Comparison of ENCODE assay signal across 8 mouse cellular contexts in the genomic region with DNA sequence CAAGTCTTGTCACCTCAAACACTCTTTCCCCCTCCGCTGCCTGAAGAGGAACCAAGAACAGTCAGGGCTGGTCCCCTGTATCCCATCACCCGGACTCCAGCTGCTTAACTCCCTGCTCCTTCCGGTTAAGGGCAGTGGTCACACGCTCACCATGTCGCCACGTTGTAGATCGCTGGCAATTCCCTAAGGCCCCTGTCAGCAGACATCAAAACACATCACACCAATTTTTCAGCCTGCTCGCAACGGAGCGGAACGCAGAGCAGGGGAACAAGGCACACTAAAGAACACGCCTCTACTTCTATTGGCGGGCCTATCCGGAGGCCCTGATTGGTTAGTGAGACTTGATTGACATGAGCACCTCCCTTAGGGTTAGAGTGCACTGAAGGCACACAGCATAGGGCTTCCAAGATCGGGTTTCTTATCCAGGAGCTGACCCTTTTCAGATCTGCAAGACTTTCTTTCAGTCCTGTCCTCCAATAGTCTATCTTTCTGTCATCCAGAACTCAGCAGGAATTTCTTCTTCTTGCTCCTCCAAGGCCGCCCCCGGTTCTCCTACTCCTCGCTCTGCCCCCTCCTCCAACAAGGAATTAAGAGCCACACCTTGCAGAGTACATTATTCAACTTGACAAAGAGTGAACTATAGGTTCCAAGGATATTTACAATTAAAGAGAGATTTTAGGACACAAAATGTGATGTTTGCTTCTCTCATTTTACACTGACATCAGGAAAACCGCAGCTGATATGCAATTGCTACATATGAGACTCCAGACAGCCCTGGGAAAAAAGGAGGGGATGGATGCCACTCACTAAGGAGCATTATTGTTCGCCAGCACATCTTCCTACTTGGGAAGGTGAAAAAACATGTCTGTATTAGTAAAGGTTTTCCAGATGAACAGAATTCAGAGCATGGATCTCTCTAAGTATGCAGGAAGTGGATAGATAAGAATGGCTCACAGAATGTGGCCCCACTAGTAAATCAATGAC. TPM values are rescaled to one million over a fixed set of nuclear protein-coding genes. Genes with fewer than 3 reads are reported as not detected.
DNase-seq lines count a peak whose midpoint lies in the region; ATAC-seq and TF ChIP-seq lines count a peak whose summit lies in the region.
"Not testable (repeated sequence)": the region's sequence is repeated elsewhere in the genome, so short reads cannot be mapped to it uniquely, and the experiment has no call there.

A gene (minus strand): TSS at position 278 of the 984 bp plus-strand sequence.

- TF ChIP-seq CTCF in ES-Bruce4 (IDR thresholded peaks at IDR 0.05; ENCODE audit: low read depth, low read length) = not testable (repeated sequence)

- not testable (repeated sequence) for H3K36me3 ChIP-seq in ES-Bruce4 (ENCODE audit: control insufficient read depth, insufficient read depth, low read length, poor library complexity, severe bottlenecking); forebrain, embryonic 13.5 days (ENCODE audit: poor library complexity, severe bottlenecking); liver, embryonic 13.5 days; stomach, embryonic 14.5 days (ENCODE audit: control insufficient read depth, insufficient read depth, low read length)

- DNase-seq in c-Kit-positive CD71-positive TER-119-positive erythroid progenitor cells, embryonic 14.5 days (ENCODE audit: low spot score) = peak; percentile 69
- DNase-seq in heart, postnatal 10 days = peak; percentile 73 to 81
- DNase-seq in kidney, postnatal 36 days = peak; percentile 65 to 74
- DNase-seq in liver, embryonic 13.5 days = peak; percentile 79
- DNase-seq in natural killer cell, adult 2 months (ENCODE audit: low spot score in 2 of 2) = peak; percentile 53 to 66

- H3K27ac ChIP-seq in ES-Bruce4 (ENCODE audit: insufficient read depth, low read length); forebrain, embryonic 13.5 days; liver, embryonic 13.5 days; stomach, embryonic 14.5 days (ENCODE audit: low read length): not testable (repeated sequence)

- intact Hi-C loops in heart, postnatal 10 days (cut with DNase I) = loop anchor here (10.0 kb wide), 1 partner anchor 136 kb away; a partner anchor contains a TSS

- H3K27me3 ChIP-seq in ES-Bruce4 (ENCODE audit: control insufficient read depth, insufficient read depth, low read length, poor library complexity, severe bottlenecking); forebrain, embryonic 13.5 days; liver, embryonic 13.5 days; stomach, embryonic 14.5 days (ENCODE audit: control insufficient read depth, insufficient read depth, low read length): not testable (repeated sequence)

- H3K4me2 ChIP-seq in forebrain, embryonic 13.5 days = peak within 1 kb of the TSS; percentile 59
- peak within 1 kb of the TSS; percentile 72 for H3K4me2 ChIP-seq in liver, embryonic 13.5 days
- peak within 1 kb of the TSS; percentile 38 for H3K4me2 ChIP-seq in stomach, embryonic 14.5 days (replicated peaks; ENCODE audit: low read depth, low read length)

- ATAC-seq in forebrain, embryonic 13.5 days = peak; percentile 97
- peak; percentile 100 for ATAC-seq in liver, embryonic 13.5 days (ENCODE audit: low read depth)
- ATAC-seq in stomach, embryonic 14.5 days (ENCODE audit: insufficient number of reproducible peaks, insufficient read depth, low FRiP score, low read depth) = peak; percentile 94; the same call in 1 of the 2 replicates

- not testable (repeated sequence) for H3K4me1 ChIP-seq in ES-Bruce4 (ENCODE audit: control insufficient read depth, insufficient read depth, low read length); forebrain, embryonic 13.5 days; stomach, embryonic 14.5 days (ENCODE audit: control insufficient read depth, insufficient read depth, low read length)
- H3K4me1 ChIP-seq in liver, embryonic 13.5 days (replicated peaks) = peaks cover 11% of the 10 kb centered on the region

- H3K9ac ChIP-seq in ES-Bruce4 (ENCODE audit: low read depth, poor library complexity, severe bottlenecking) = peak within 1 kb of the TSS; percentile 30; the same call in 1 of the 2 replicates
- peak within 1 kb of the TSS; percentile 65 for H3K9ac ChIP-seq in forebrain, embryonic 13.5 days
- H3K9ac ChIP-seq in liver, embryonic 13.5 days = peak within 1 kb of the TSS; percentile 71
- H3K9ac ChIP-seq in stomach, embryonic 14.5 days (replicated peaks; ENCODE audit: low read depth, low read length) = not testable (repeated sequence)

- not testable (repeated sequence) for TF ChIP-seq EP300 in ES-Bruce4 (IDR thresholded peaks at IDR 0.05; ENCODE audit: insufficient read depth, low read depth, low read length)

- H3K9me3 ChIP-seq in ES-Bruce4 (replicated peaks; ENCODE audit: control insufficient read depth, insufficient read depth, low read length, poor library complexity, severe bottlenecking); forebrain, embryonic 13.5 days (replicated peaks); liver, embryonic 13.5 days (replicated peaks); stomach, embryonic 14.5 days (ENCODE audit: control insufficient read depth, low read depth, low read length): not testable (repeated sequence)

- WGBS in forebrain, embryonic 13.5 days = 10% methylated on average over 20 of the region's 20 CpGs
- WGBS in liver, embryonic 13.5 days (ENCODE audit: insufficient replicate concordance) = 8% methylated on average over 20 of the region's 20 CpGs
- 7% methylated on average over 20 of the region's 20 CpGs for WGBS in stomach, embryonic 14.5 days

- not testable (repeated sequence) for TF ChIP-seq POLR2A in ES-Bruce4 (IDR thresholded peaks at IDR 0.05; ENCODE audit: insufficient read depth, low read length)

- H3K4me3 ChIP-seq in ES-Bruce4 (ENCODE audit: low read depth, low read length) = peak within 1 kb of the TSS; percentile 91
- H3K4me3 ChIP-seq in forebrain, embryonic 13.5 days = peak within 1 kb of the TSS; percentile 48
- H3K4me3 ChIP-seq in liver, embryonic 13.5 days (replicated peaks) = peak within 1 kb of the TSS; percentile 63
- peak within 1 kb of the TSS; percentile 45 for H3K4me3 ChIP-seq in stomach, embryonic 14.5 days (ENCODE audit: low read depth, low read length)

RNA-seq across cellular contexts. Expression of the gene that starts here (rescaled TPM):
- 30.0 and 37.1 TPM in 2 replicates for polyA plus RNA-seq in ES-Bruce4 (2011; ENCODE audit: insufficient read depth, insufficient read length, low read depth, missing spikeins)
- 32.5 and 37.1 TPM in 2 replicates for polyA plus RNA-seq in forebrain, embryonic 13.5 days (2015; fragmentation: Nextera tagmentation; extraction: Ambion mirVana)
- total RNA-seq in heart, postnatal 10 days (2021) = 1 to 10 TPM; 4.4 to 5.4 TPM
- 5.4 and 6.3 TPM in 2 replicates for polyA plus RNA-seq in liver, embryonic 13.5 days (2015; fragmentation: Nextera tagmentation; extraction: Ambion mirVana)
- polyA plus RNA-seq in stomach, embryonic 14.5 days (2014; fragmentation: Nextera tagmentation; extraction: Ambion mirVana) = 33.9 and 34.3 TPM in 2 replicates
